Mouse (Mus musculus) lung, postnatal 0 days (tissue): ENCODE measurements around the gene Tas2r106.

Source experiments
- CTCF ChIP-seq: IDR thresholded peaks from 2 replicates; pipeline ENCODE4 v1.5.1; 2016; ENCODE audit warnings: antibody characterized with exemption, mild to moderate bottlenecking
- EP300 ChIP-seq: IDR thresholded peaks from 2 replicates; pipeline ENCODE4 v1.6.1; 2016; ENCODE audit warnings: antibody characterized with exemption, mild to moderate bottlenecking, control low read depth

DNA sequence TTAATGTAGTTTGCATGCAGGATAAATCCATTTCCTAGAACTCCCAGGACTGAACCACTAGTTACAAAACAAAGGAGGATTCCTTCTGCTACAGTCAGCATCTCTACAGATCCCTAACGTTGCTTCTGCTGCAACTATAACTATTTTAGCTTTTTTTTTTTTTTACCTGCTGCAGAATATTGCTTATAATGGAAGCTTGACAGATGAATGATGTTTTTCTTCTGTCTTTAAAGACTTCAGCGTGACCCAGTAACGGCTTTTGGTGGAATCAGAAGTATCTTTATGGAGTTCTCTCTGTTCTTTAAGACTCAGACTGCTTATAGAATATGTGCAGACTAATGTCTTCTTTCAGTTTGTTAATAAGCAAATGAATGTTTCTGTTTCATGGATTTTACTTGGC, at the start of gene Tas2r106:
- TF ChIP-seq CTCF: no peak
- TF ChIP-seq EP300: no peak
